Mouse (Mus musculus) forebrain, embryonic 15.5 days (tissue): ENCODE results near the gene Mecr. TPM values are rescaled to one million over a fixed set of nuclear protein-coding genes. Genes with fewer than 3 reads are reported as not detected.

Source experiments
- ATAC-seq: fragments of 200-750 bp; cut with Nextera tagmentation; replicated peaks from 2 replicates; pipeline ENCODE4 v1.8.0; 2017; ENCODE audit warnings: mild to moderate bottlenecking, moderate TSS enrichment, moderate library complexity
- H3K27ac ChIP-seq: fragments of 300-500 bp; sonication (generic); replicated peaks from 2 replicates; pipeline ENCODE4 v1.5.1; 2015; ENCODE audit warnings: mild to moderate bottlenecking, inconsistent platforms
- H3K27me3 ChIP-seq: fragments of 300-500 bp; sonication (generic); 2 replicates; pipeline ENCODE4 v1.6.1; 2015; ENCODE audit warnings: inconsistent platforms
- H3K36me3 ChIP-seq: fragments of 300-500 bp; sonication (generic); 2 replicates; pipeline ENCODE4 v1.6.1; 2015; ENCODE audit warnings: mild to moderate bottlenecking, inconsistent platforms
- H3K4me1 ChIP-seq: fragments of 300-500 bp; sonication (generic); 2 replicates; pipeline ENCODE4 v1.6.1; 2015; ENCODE audit warnings: inconsistent platforms
- H3K4me2 ChIP-seq: fragments of 300-500 bp; sonication (generic); replicated peaks from 2 replicates; pipeline ENCODE4 v1.6.1; 2015; ENCODE audit warnings: mild to moderate bottlenecking, inconsistent platforms
- H3K4me3 ChIP-seq: fragments of 300-500 bp; sonication (generic); 2 replicates; pipeline ENCODE4 v1.5.1; 2015; ENCODE audit warnings: mild to moderate bottlenecking, inconsistent platforms
- H3K9ac ChIP-seq: fragments of 300-500 bp; sonication (generic); replicated peaks from 2 replicates; pipeline ENCODE4 v1.6.1; 2015; ENCODE audit warnings: mild to moderate bottlenecking, inconsistent platforms
- H3K9me3 ChIP-seq: fragments of 300-500 bp; sonication (generic); 2 replicates; pipeline ENCODE4 v1.6.1; 2016; ENCODE audit warnings: inconsistent platforms
- WGBS: fragments of 180-500 bp; shearing (Covaris S2); methylation state at CpG from one replicate; pipeline ENCODE4 v1.1.7; 2015; ENCODE audit warnings: mixed read lengths; 5-methylcytosine and 5-hydroxymethylcytosine counted together
- polyA plus RNA-seq: library from polyadenylated mRNA; unstranded; fragments of >200 nt; fragmentation: Nextera tagmentation; extraction: Ambion mirVana; gene quantifications from 2 replicates; pipeline ENCODE4 v1.2.1, GENCODE M21; 2015

Gene Mecr
- polyA plus RNA-seq, 1 experiment from 2014 or later, result 41.2 TPM

DNA sequence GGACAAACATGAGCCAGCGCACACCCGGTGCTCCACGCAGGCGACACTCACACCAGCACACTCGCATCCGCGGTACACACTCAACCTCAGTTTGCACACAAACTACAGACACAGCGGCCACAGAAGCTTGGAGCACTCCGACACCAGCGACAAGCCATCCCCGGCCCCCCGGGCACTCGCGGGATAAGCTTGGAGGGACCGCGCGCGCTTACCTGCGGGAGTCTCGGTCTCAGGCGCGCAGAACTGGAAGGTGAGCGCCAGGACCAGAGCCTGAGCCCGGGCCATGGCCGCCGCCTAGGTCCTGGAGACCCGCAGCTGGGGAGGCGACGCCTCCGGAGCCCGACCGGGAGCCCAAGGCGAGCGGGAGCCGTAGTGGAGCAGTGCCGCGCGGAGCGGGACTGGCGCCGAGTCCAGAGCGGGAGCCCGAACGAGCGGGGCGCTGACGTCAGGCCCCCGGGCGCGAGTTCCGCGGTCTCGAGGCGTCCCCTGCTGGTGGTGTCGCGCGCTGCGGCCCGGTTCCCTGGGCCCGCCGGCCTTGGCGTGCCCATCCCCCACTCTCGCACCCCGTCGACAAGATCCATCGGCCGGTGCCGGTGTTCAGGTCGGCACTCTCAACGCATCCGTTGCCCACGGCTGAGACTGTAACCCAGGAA lies 5.3 kb upstream of the Mecr start, which contains the start of gene Ptpru:
Gene Ptpru (minus strand): TSS at position 417 of the 653 bp plus-strand sequence.
- Histone ChIP-seq H3K4me3 (peak within 1 kb of the TSS; percentile 57), H3K27me3 (peaks cover 12% of the 10 kb centered on the region), H3K9me3 (no peaks in the 10 kb centered on the region), H3K9ac (peak within 1 kb of the TSS; percentile 73), H3K4me2 (peak within 1 kb of the TSS; percentile 99), H3K4me1 (peaks cover 36% of the 10 kb centered on the region), H3K27ac (0 out of 2 replicates have a peak within 1 kb of the TSS, but pooled peaks have one; percentile 12), H3K36me3 (no peaks in the 10 kb centered on the region)
- under 1% methylated on average over 72 of the region's 72 CpGs for WGBS
- peak; percentile 89 for ATAC-seq

DNA sequence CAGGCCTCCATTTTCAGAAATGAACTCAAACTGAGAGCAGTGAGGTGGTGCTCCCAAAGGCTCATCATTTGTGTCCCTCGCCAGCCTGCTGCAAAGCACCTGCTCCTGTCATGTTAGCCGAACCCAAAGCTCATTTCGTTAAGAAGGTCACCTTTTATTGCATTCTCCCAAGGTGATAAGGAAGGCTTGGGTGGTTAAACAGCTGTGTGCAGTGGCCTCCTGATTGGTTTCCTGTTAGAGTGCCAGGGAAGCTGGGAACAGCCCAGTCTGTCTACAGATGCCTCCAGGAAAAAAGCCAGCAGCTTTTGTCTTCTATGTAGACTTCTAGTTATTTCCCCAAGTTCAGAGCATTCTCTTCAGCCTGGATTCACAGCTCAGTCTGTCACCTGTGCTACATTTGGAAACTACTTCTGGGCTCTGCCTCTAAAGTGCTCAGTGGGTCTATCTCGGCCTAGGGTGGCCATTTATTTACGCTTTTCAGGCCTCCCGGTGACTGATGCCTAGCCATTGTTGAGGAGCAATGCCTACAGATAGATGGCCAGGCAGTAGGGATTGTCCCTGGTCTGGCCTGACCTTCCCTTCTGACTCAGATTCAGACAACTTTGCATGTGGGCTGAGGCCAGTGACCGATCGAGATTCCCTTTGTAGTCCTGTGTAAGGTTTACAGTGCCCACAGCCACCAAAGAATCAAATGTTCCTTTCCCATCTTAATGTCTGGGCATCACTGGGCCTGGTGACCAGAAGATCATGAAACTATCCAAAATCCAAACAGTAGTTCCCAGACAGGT lies 2.9 kb downstream of the Mecr start:
- no peak for ATAC-seq
- Histone ChIP-seq H3K4me3 (no peak overlapping the region), H3K27me3 (peaks cover 10% of the 10 kb centered on the region), H3K4me2 (no peak overlapping the region), H3K36me3 (no peaks in the 10 kb centered on the region), H3K4me1 (peaks cover 31% of the 10 kb centered on the region), H3K27ac (no peak overlapping the region), H3K9me3 (no peaks in the 10 kb centered on the region), H3K9ac (no peak overlapping the region)
- WGBS, result 88% methylated on average over 8 of the region's 8 CpGs

DNA sequence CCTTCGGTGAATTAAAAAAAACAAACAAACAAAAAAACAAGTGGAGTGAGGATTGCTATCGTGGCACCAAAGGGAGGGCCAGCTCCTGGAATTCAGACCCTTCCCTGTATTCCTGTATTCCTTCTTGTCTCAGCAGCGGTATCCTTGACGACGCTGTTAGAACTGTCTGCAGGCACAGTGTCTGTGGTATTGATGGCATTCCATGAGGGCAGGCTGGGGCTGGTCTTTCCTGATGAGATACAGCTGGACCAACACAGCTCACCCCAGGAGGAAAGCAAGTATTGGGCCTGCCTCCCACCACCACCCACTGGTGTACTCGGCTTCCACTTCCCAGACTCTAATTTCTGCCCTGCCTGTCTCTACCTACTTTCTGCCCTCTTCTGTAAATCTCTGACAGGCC lies 4.8 kb downstream of the Mecr start:
- WGBS, result 89% methylated on average over 6 of the region's 6 CpGs
- no peak overlapping the region for H3K4me2 ChIP-seq
- H3K27me3 ChIP-seq, result no peaks in the 10 kb centered on the region
- H3K4me3 ChIP-seq, result no peak overlapping the region
- H3K9me3 ChIP-seq, result no peaks in the 10 kb centered on the region
- no peak for ATAC-seq
- no peaks in the 10 kb centered on the region for H3K36me3 ChIP-seq
- peaks cover 27% of the 10 kb centered on the region for H3K4me1 ChIP-seq
- H3K27ac ChIP-seq, result no peak overlapping the region
- no peak overlapping the region for H3K9ac ChIP-seq

DNA sequence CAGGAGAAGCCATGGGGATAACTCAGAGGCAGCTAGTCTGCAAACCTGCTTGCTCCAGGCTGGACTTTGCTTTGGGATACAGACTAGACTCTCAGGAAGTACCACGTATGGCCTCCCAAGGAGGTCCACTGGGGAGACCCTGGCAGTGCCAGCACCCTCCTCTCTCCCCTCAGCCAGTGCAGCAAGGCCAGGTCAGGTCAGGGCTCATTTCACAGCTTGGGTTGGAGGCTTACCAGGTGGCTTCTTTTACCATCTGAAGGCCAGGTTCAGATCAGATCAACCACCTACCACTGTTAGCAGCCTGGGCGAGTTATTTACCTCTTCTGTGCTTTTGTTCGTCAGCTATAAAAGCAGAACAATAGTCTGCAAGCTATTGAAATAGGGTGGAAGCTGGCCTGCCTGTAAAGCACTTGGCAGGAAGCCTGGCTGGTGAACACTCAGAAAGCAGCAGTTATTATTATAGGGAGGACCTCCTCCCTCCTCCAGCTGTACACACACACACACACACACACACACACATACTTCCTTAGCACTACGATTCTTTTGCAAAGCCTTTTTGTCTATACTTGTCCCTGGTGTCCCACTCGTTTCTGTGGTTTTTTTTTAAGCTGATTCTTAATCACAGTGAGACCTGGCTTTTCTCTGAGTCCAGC lies 6.8 kb downstream of the Mecr start:
- no peak overlapping the region for H3K9ac ChIP-seq
- H3K27me3 ChIP-seq, result no peaks in the 10 kb centered on the region
- no peak overlapping the region for H3K4me2 ChIP-seq
- peak overlapping the region; percentile 77 for H3K27ac ChIP-seq
- peak; percentile 63 for ATAC-seq
- WGBS, result 3% methylated on average over 5 of the region's 5 CpGs
- H3K4me3 ChIP-seq, result no peak overlapping the region
- no peaks in the 10 kb centered on the region for H3K9me3 ChIP-seq
- H3K4me1 ChIP-seq, result peaks cover 13% of the 10 kb centered on the region
- H3K36me3 ChIP-seq, result no peaks in the 10 kb centered on the region

DNA sequence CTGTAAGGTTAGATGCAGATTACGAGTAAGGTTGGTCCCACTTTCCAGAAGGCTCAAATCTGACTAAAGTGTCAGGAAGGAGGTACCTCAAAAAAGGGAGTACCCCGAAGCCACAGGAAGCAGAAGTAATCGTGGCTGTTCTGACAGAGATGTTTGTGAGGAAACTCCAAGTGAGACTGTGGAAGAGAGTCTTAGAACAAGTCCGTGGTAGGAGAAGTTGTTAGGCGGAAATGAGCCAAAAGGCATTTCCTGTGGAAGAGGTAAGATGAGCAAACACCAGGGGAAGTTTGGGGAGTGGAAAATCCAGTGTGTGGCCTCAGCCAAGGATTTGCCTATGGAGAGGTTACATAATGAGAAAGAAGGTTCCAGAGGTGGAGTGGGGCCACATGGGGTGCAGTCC lies 11.7 kb downstream of the Mecr start:
- Histone ChIP-seq H3K4me3 (no peak overlapping the region), H3K4me2 (no peak overlapping the region), H3K9me3 (no peaks in the 10 kb centered on the region), H3K4me1 (peaks cover 11% of the 10 kb centered on the region), H3K27ac (no peak overlapping the region), H3K36me3 (0 out of 2 replicates have a peak, but pooled peaks cover 2% of the 10 kb centered on the region), H3K9ac (no peak overlapping the region), H3K27me3 (no peaks in the 10 kb centered on the region)
- WGBS, result 86% methylated on average over 5 of the region's 5 CpGs
- no peak for ATAC-seq

DNA sequence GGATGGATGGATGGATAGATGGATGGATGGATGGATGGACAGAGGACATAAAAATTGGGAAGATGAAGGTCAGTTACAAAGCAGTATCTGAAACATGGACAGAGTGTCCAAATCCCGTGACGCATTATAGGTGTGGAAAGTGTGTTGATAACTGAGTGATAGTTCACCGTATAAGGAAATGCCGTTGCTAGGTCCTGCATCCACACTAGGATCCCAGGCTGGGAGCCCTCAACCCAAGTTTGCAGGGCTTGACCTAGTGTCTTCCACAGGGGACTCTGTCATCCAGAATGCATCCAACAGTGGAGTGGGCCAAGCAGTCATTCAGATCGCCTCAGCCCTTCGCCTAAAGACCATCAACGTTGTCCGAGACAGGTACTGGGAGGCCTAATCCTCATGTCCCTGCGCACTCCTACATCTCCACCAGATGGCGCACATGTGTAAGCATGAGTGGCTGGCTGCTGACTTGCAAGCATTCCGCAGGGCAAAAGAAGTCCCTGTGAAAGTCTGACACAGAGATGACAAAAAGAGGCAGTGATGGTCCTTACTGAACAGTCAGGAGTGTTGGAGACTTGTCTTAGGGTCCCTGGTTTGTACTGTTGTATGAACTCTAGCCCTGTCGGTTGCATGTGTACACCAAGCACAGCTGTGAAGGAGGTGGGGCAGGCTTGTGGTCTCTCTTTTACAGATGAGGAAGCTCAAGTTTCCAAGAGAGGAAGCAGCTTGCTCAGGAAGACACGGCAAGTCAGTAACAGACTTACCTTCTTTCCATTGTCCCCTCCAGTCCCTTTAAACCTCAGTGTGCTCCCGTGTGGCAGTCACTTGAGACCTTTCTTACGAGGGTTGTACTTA lies 17.4 kb downstream of the Mecr start:
- no peak overlapping the region for H3K27ac ChIP-seq
- no peak for ATAC-seq
- no peak overlapping the region for H3K4me2 ChIP-seq
- H3K36me3 ChIP-seq, result peaks cover 17% of the 10 kb centered on the region
- no peaks in the 10 kb centered on the region for H3K27me3 ChIP-seq
- WGBS, result 49% methylated on average over 15 of the region's 15 CpGs
- H3K4me1 ChIP-seq, result no peaks in the 10 kb centered on the region
- no peaks in the 10 kb centered on the region for H3K9me3 ChIP-seq
- H3K4me3 ChIP-seq, result no peak overlapping the region
- H3K9ac ChIP-seq, result no peak overlapping the region

DNA sequence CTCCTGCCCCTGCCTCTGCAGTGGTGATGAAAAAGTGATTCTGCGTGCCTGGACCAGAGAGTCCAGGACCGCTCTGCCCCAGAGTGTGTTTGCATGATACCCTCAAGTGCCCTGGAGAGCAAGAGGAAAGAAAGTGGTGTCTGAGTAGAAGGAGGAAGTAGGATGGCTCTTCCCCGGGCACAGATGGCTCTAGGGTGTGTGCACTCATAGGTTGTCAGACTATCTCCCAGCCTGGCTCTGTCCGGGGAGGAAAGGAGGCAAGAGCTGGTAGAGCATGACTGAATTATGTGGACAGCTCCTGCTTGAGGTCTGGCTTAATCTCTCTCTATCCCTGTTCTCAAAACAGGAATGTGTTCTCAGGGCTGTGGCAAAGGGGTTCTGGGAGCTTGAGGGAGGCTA lies 18.1 kb downstream of the Mecr start:
- H3K27ac ChIP-seq, result no peak overlapping the region
- no peak overlapping the region for H3K9ac ChIP-seq
- H3K4me2 ChIP-seq, result no peak overlapping the region
- H3K27me3 ChIP-seq, result no peaks in the 10 kb centered on the region
- no peak for ATAC-seq
- WGBS, result 85% methylated on average over 4 of the region's 4 CpGs
- H3K36me3 ChIP-seq, result peaks cover 17% of the 10 kb centered on the region
- H3K9me3 ChIP-seq, result no peaks in the 10 kb centered on the region
- H3K4me1 ChIP-seq, result no peaks in the 10 kb centered on the region
- no peak overlapping the region for H3K4me3 ChIP-seq

DNA sequence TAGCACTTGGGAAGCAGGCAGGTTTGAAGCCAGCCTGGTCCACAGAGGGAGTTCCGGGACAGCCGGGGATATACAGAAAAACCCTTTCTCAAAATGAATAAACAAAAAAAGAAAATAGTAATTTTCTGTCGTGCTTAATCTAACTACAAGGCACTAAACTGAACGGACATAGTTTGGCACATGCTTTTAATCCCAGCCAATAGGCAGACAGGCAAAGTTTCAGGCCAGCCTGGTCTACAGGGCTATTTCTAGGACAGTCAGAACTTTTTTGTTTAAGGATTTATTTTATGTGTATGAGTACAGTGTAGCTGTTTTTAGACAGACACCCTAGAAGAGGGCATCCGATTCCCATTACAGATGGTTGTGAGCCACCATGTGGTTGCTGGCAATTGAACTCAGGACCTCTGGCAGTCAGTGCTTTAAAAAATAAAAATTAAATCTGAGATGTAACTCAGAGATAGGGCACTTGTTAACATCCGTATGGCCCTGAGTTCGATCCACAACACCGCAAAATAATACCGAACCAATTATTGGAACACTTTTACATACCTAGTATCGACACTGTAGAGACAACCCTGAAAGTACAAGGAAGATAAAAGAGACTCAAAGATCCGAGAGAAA lies 29.5 kb downstream of the Mecr start:
- H3K27ac ChIP-seq, result peak overlapping the region; percentile 99
- no peaks in the 10 kb centered on the region for H3K27me3 ChIP-seq
- peak overlapping the region; percentile 100 for H3K9ac ChIP-seq
- H3K36me3 ChIP-seq, result no peaks in the 10 kb centered on the region
- peak; percentile 46 for ATAC-seq
- peaks cover 38% of the 10 kb centered on the region for H3K4me1 ChIP-seq
- H3K4me2 ChIP-seq, result peak overlapping the region; percentile 58
- peak overlapping the region; percentile 90 for H3K4me3 ChIP-seq
- H3K9me3 ChIP-seq, result no peaks in the 10 kb centered on the region
- WGBS, result 11% methylated on average over 11 of the region's 11 CpGs

DNA sequence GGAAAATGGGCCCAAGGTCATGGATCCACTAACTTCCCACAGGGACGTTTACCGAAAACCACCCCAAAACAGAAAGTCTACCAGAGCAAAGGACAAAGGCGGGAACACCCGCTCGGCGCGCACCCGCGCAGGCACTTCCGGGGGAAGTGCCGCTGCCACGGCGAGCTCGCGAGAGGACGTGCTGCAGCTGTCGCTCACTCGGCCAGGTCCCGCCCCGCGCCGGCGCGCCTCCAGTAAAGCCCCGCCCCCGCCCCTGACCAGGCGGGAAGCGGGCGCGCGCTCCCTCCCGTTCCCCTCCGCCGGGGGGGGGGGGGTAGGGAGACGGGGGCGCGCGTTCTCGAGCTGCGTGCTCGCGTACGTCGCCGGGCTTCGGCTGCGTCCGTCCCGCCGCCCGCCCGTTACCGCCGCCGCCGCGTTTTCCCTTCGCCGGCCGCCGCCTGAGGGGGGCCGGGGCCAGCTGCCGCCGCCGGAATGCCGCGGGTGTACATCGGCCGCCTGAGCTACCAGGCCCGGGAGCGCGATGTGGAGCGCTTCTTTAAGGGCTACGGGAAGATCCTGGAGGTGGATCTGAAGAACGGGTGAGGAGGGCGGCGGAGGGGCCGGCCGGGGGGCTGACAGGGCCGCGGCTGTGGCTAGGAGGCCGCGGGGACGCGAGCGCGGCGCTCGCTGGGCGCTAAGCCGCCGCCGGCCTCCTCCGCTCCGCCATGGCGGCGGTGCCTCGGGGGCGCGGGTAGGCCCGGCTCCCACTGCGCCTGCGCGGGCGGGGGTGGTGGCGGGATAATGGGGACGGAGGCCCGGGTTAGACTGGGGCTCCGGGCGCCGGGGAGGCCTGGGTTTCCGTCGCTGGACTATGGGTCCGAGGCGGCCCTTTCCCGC lies 30.3 kb downstream of the Mecr start, which contains the start of gene Srsf4:
Gene Srsf4 (plus strand): TSS at position 325 of the 876 bp plus-strand sequence.
- Histone ChIP-seq H3K4me2 (peak within 1 kb of the TSS; percentile 84), H3K27ac (peak within 1 kb of the TSS; percentile 99), H3K4me3 (peak within 1 kb of the TSS; percentile 90), H3K4me1 (peaks cover 45% of the 10 kb centered on the region), H3K9me3 (no peaks in the 10 kb centered on the region), H3K9ac (peak within 1 kb of the TSS; percentile 100), H3K27me3 (no peaks in the 10 kb centered on the region), H3K36me3 (no peaks in the 10 kb centered on the region)
- WGBS, result under 1% methylated on average over 85 of the region's 116 CpGs
- peak; percentile 95 for ATAC-seq

DNA sequence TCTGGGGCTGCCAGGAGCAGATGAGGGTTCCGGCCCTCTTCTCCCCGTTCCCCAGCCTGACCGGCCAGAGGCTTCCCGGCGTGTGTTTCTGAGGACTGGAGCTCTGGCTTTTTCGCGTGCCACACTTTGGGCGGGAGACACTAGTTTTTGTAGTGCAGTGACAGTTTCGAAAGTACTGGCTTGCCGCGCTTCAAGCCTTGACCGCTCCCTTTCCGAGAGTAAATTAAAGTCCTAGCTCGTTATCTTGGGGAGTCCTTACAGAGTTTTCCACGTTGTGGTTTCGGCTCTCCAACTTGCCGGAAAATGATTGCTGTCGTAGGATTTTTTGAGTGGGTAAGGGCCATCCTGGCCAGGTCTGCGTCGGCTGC lies 30.9 kb downstream of the Mecr start:
- Histone ChIP-seq H3K4me3 (peak overlapping the region; percentile 90), H3K4me2 (peak overlapping the region; percentile 84), H3K4me1 (peaks cover 48% of the 10 kb centered on the region), H3K9ac (peak overlapping the region; percentile 100), H3K36me3 (no peaks in the 10 kb centered on the region), H3K27ac (peak overlapping the region; percentile 99), H3K9me3 (no peaks in the 10 kb centered on the region), H3K27me3 (no peaks in the 10 kb centered on the region)
- WGBS, result 0% methylated on average over 20 of the region's 20 CpGs
- no peak for ATAC-seq
